Mouse (Mus musculus) hindbrain, embryonic 16.5 days (tissue): ENCODE results near the gene Psmb9. TPM values are rescaled to one million over a fixed set of nuclear protein-coding genes. Genes with fewer than 3 reads are reported as not detected.
"Not testable (repeated sequence)": the region's sequence is repeated elsewhere in the genome, so short reads cannot be mapped to it uniquely, and the experiment has no call there.

ENCODE experiments used
- ATAC-seq: fragments of 200-750 bp; cut with Nextera tagmentation; 2 replicates; pipeline ENCODE4 v1.8.0; 2017; ENCODE audit warnings: moderate TSS enrichment, moderate library complexity
- H3K27ac ChIP-seq: fragments of 300-500 bp; sonication (generic); 2 replicates; pipeline ENCODE4 v1.5.1; 2014; ENCODE audit warnings: low read depth, mild to moderate bottlenecking, control low read depth, low read length, moderate library complexity
- H3K27me3 ChIP-seq: fragments of 300-500 bp; sonication (generic); replicated peaks from 2 replicates; pipeline ENCODE4 v1.6.1; 2014; ENCODE audit warnings: low read length; ENCODE audit not compliant: control insufficient read depth, insufficient read depth
- H3K36me3 ChIP-seq: fragments of 300-500 bp; sonication (generic); 2 replicates; pipeline ENCODE4 v1.6.1; 2014; ENCODE audit warnings: mild to moderate bottlenecking, low read length, moderate library complexity, mixed read lengths; ENCODE audit not compliant: control insufficient read depth, insufficient read depth
- H3K4me1 ChIP-seq: fragments of 300-500 bp; sonication (generic); 2 replicates; pipeline ENCODE4 v1.6.1; 2014; ENCODE audit warnings: low read depth, low read length; ENCODE audit not compliant: control insufficient read depth, insufficient read depth
- H3K4me2 ChIP-seq: fragments of 300-500 bp; sonication (generic); 2 replicates; pipeline ENCODE4 v1.6.1; 2014; ENCODE audit warnings: mild to moderate bottlenecking, low read length, control low read depth, moderate library complexity
- H3K4me3 ChIP-seq: fragments of 300-500 bp; sonication (generic); 2 replicates; pipeline ENCODE4 v1.5.1; 2014; ENCODE audit warnings: mild to moderate bottlenecking, low read length, control low read depth, moderate library complexity
- H3K9ac ChIP-seq: fragments of 300-500 bp; sonication (generic); 2 replicates; pipeline ENCODE4 v1.6.1; 2014; ENCODE audit warnings: low read depth, mild to moderate bottlenecking, control low read depth, low read length, moderate library complexity
- H3K9me3 ChIP-seq: fragments of 300-500 bp; sonication (generic); 2 replicates; pipeline ENCODE4 v1.6.1; 2014; ENCODE audit warnings: mild to moderate bottlenecking, low read length, moderate library complexity; ENCODE audit not compliant: control insufficient read depth
- WGBS: fragments of 180-500 bp; shearing (Covaris S2); extraction: QIAGEN DNeasy Blood & Tissue Kit; methylation state at CpG from one replicate; pipeline ENCODE4 v1.1.7; 2014; 5-methylcytosine and 5-hydroxymethylcytosine counted together
- polyA plus RNA-seq: library from polyadenylated mRNA; unstranded; fragments of >200 nt; fragmentation: Nextera tagmentation; extraction: Ambion mirVana; gene quantifications from 2 replicates; pipeline ENCODE4 v1.2.1, GENCODE M21; 2015

The Psmb9 gene
- polyA plus RNA-seq, 1 experiment from 2014 or later = 1.8 TPM

- H3K4me3 ChIP-seq, H3K9ac ChIP-seq, H3K9me3 ChIP-seq, H3K4me1 ChIP-seq, H3K4me2 ChIP-seq, H3K27ac ChIP-seq, H3K27me3 ChIP-seq, H3K36me3 ChIP-seq, ATAC-seq: not testable (repeated sequence)
- 93% methylated on average over 3 of the region's 7 CpGs for WGBS
Measured at GRCm38 (mm10) chr17:34219801-34220200, 32.2 kb upstream of the Psmb9 start.

GRCm38 (mm10) chr17:34219096-34219495 lies 31.5 kb upstream of the Psmb9 start:
- WGBS = 94% methylated on average over 7 of the region's 11 CpGs

GRCm38 (mm10) chr17:34218675-34219074 lies 31.1 kb upstream of the Psmb9 start:
- H3K4me2 ChIP-seq = peak overlapping the region; percentile 1
- WGBS = 57% methylated on average over 11 of the region's 11 CpGs
- no peak overlapping the region for H3K9ac ChIP-seq
- H3K27ac ChIP-seq = no peak overlapping the region
- peaks cover 6% of the 10 kb centered on the region; the same call in 1 of the 2 replicates for H3K27me3 ChIP-seq
- ATAC-seq = no peak
- no peak overlapping the region for H3K4me3 ChIP-seq
- H3K4me1 ChIP-seq = no peaks in the 10 kb centered on the region; the same call in 1 of the 2 replicates
- no peaks in the 10 kb centered on the region for H3K9me3 ChIP-seq
- no peaks in the 10 kb centered on the region for H3K36me3 ChIP-seq

More at GRCm38 (mm10) chr17:34219096-34219495, 31.5 kb upstream of the Psmb9 start:
- not testable (repeated sequence) for H3K27ac ChIP-seq, H3K4me2 ChIP-seq, H3K9ac ChIP-seq, H3K36me3 ChIP-seq, H3K4me1 ChIP-seq, H3K9me3 ChIP-seq, H3K27me3 ChIP-seq, H3K4me3 ChIP-seq, ATAC-seq

- no peak for ATAC-seq
- H3K4me1 ChIP-seq = no peaks in the 10 kb centered on the region; the same call in 1 of the 2 replicates
Measured at GRCm38 (mm10) chr17:34217986-34218385, 30.4 kb upstream of the Psmb9 start.

GRCm38 (mm10) chr17:34217216-34217928 lies 29.8 kb upstream of the Psmb9 start:
- H3K4me1 ChIP-seq = no peaks in the 10 kb centered on the region; the same call in 1 of the 2 replicates
- no peak overlapping the region for H3K4me3 ChIP-seq
- no peak overlapping the region for H3K9ac ChIP-seq
- 87% methylated on average over 8 of the region's 8 CpGs for WGBS
- peaks cover 12% of the 10 kb centered on the region for H3K27me3 ChIP-seq
- no peak overlapping the region for H3K27ac ChIP-seq
- H3K4me2 ChIP-seq = no peak overlapping the region
- no peaks in the 10 kb centered on the region for H3K36me3 ChIP-seq
- ATAC-seq = no peak
- H3K9me3 ChIP-seq = no peaks in the 10 kb centered on the region

More at GRCm38 (mm10) chr17:34217986-34218385, 30.4 kb upstream of the Psmb9 start:
- Histone ChIP-seq H3K4me3 (no peak overlapping the region), H3K36me3 (no peaks in the 10 kb centered on the region), H3K27me3 (peaks cover 8% of the 10 kb centered on the region), H3K9ac (no peak overlapping the region), H3K27ac (no peak overlapping the region), H3K4me2 (no peak overlapping the region), H3K9me3 (no peaks in the 10 kb centered on the region)
- WGBS = 86% methylated on average over 5 of the region's 5 CpGs

- Histone ChIP-seq H3K4me3 (no peak overlapping the region), H3K4me2 (no peak overlapping the region), H3K9me3 (no peaks in the 10 kb centered on the region), H3K27me3 (peaks cover 18% of the 10 kb centered on the region), H3K4me1 (no peaks in the 10 kb centered on the region; the same call in 1 of the 2 replicates), H3K27ac (no peak overlapping the region), H3K9ac (no peak overlapping the region), H3K36me3 (no peaks in the 10 kb centered on the region)
- ATAC-seq = no peak
- WGBS = 91% methylated on average over 12 of the region's 12 CpGs
Measured at GRCm38 (mm10) chr17:34215176-34215575, 27.6 kb upstream of the Psmb9 start.

- peaks cover 18% of the 10 kb centered on the region for H3K27me3 ChIP-seq
- no peaks in the 10 kb centered on the region; the same call in 1 of the 2 replicates for H3K4me1 ChIP-seq
- H3K4me3 ChIP-seq = peak overlapping the region; percentile 8; the same call in 1 of the 2 replicates
- WGBS = 47% methylated on average over 21 of the region's 21 CpGs
- peak overlapping the region; percentile 42 for H3K4me2 ChIP-seq
- no peak for ATAC-seq
- no peaks in the 10 kb centered on the region for H3K36me3 ChIP-seq
- H3K27ac ChIP-seq = no peak overlapping the region
- H3K9ac ChIP-seq = no peak overlapping the region; the same call in 1 of the 2 replicates
- H3K9me3 ChIP-seq = no peaks in the 10 kb centered on the region
Measured at GRCm38 (mm10) chr17:34213936-34214335, 26.4 kb upstream of the Psmb9 start.

- Histone ChIP-seq H3K4me1 (no peaks in the 10 kb centered on the region), H3K36me3 (no peaks in the 10 kb centered on the region), H3K4me3 (no peak overlapping the region), H3K27me3 (peaks cover 23% of the 10 kb centered on the region), H3K27ac (no peak overlapping the region), H3K4me2 (peak overlapping the region; percentile 24; the same call in 1 of the 2 replicates), H3K9ac (0 out of 2 replicates have a peak overlapping the region, but pooled peaks have one; percentile 6), H3K9me3 (no peaks in the 10 kb centered on the region)
- no peak for ATAC-seq
- 20% methylated on average over 23 of the region's 23 CpGs for WGBS
Measured at GRCm38 (mm10) chr17:34211746-34212365, 24.3 kb upstream of the Psmb9 start.

GRCm38 (mm10) chr17:34210599-34210998 lies 23.0 kb upstream of the Psmb9 start:
- 70% methylated on average over 3 of the region's 3 CpGs for WGBS
- Histone ChIP-seq H3K4me1 (no peaks in the 10 kb centered on the region), H3K4me2 (no peak overlapping the region), H3K9me3 (no peaks in the 10 kb centered on the region), H3K36me3 (no peaks in the 10 kb centered on the region), H3K27ac (no peak overlapping the region), H3K4me3 (no peak overlapping the region), H3K9ac (no peak overlapping the region), H3K27me3 (peaks cover 28% of the 10 kb centered on the region)
- ATAC-seq = no peak
